ENCODE assay signal across 27 mouse cellular contexts in the genomic region with DNA sequence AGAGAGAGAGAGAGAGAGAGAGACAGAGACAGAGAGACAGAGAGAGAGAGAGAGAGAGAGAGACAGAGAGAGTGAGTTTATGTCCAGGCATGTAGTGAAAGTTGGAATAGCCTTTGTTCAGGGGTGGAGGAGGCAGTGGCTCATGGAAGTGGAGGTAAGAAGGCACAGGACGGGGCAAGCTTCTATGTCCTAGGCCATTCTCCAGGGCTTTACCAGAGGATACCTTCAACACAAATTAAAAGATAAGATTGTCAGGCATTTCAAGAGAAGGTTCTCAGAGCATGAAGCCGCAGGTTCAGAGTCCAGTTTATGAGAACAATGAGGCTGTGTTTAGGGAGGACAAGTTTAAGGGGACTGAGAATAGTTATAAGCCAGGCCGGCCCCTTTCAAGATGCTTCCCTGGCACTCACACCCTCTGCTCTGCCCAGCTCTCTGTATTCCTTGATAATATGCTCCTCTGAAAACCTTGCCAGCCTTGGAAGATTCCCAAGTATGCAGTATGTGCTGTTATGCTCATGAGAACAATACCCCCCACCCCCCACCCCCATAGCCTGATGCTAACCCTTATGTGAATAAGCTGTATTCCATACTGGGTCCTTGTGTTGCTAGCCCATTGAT. TPM values are rescaled to one million over a fixed set of nuclear protein-coding genes. Genes with fewer than 3 reads are reported as not detected.
DNase-seq lines count a peak whose midpoint lies in the region; ATAC-seq and TF ChIP-seq lines count a peak whose summit lies in the region.
"Had no signal": no experiment of that assay in that cellular context is flagged by ENCODE, and none has a peak within 500 bp of the region (broad histone marks: within the 10 kb centered on the region; RNA-seq: fewer than 3 reads in every experiment).

No protein-coding gene starts in this region.

- no peaks in the 10 kb centered on the region for H3K27me3 ChIP-seq in hindbrain, postnatal 0 days (ENCODE audit: insufficient read depth, low read length)
- H3K27me3 ChIP-seq in hindbrain, embryonic 13.5 days, result no peaks in the 10 kb centered on the region
- no peaks in the 10 kb centered on the region for H3K27me3 ChIP-seq in testis, adult 2 months (ENCODE audit: control insufficient read depth, insufficient read depth, low read length)
- H3K27me3 ChIP-seq in intestine, embryonic 15.5 days (replicated peaks), result no peaks in the 10 kb centered on the region
- H3K27me3 ChIP-seq in midbrain, embryonic 16.5 days (ENCODE audit: control insufficient read depth, insufficient read depth, low read depth, low read length), result no peaks in the 10 kb centered on the region
- H3K27me3 ChIP-seq: kidney, embryonic 15.5 days had no signal

- H3K36me3 ChIP-seq in hindbrain, postnatal 0 days (ENCODE audit: insufficient read depth, low read length), result no peaks in the 10 kb centered on the region
- H3K36me3 ChIP-seq in hindbrain, embryonic 13.5 days, result no peaks in the 10 kb centered on the region
- H3K36me3 ChIP-seq in testis, adult 2 months (ENCODE audit: control insufficient read depth, insufficient read depth, low read length), result no peaks in the 10 kb centered on the region
- H3K36me3 ChIP-seq in intestine, embryonic 15.5 days, result no peaks in the 10 kb centered on the region
- no peaks in the 10 kb centered on the region for H3K36me3 ChIP-seq in midbrain, embryonic 16.5 days (ENCODE audit: control insufficient read depth, insufficient read depth, low read length)
- H3K36me3 ChIP-seq: kidney, embryonic 15.5 days had no signal

- H3K9ac ChIP-seq in hindbrain, postnatal 0 days (replicated peaks; ENCODE audit: low read length), result no peak overlapping the region
- H3K9ac ChIP-seq in hindbrain, embryonic 13.5 days, result no peak overlapping the region
- no peak overlapping the region for H3K9ac ChIP-seq in intestine, embryonic 15.5 days
- H3K9ac ChIP-seq in midbrain, embryonic 16.5 days (ENCODE audit: low read depth, low read length), result no peak overlapping the region
- H3K9ac ChIP-seq: kidney, embryonic 15.5 days had no signal

- 67% methylated on average over 3 of the region's 3 CpGs for WGBS in hindbrain, postnatal 0 days
- WGBS in hindbrain, embryonic 13.5 days, result 87% methylated on average over 3 of the region's 3 CpGs
- 70% methylated on average over 3 of the region's 3 CpGs for WGBS in intestine, embryonic 15.5 days
- 82% methylated on average over 3 of the region's 3 CpGs for WGBS in midbrain, embryonic 16.5 days

- no peak overlapping the region for H3K4me2 ChIP-seq in hindbrain, postnatal 0 days (ENCODE audit: low read depth, low read length)
- H3K4me2 ChIP-seq in hindbrain, embryonic 13.5 days, result no peak overlapping the region
- no peak overlapping the region for H3K4me2 ChIP-seq in intestine, embryonic 15.5 days (replicated peaks)
- H3K4me2 ChIP-seq in midbrain, embryonic 16.5 days (ENCODE audit: low read length), result no peak overlapping the region
- H3K4me2 ChIP-seq: kidney, embryonic 15.5 days; liver, embryonic 11.5 days had no signal

- no peaks in the 10 kb centered on the region for H3K9me3 ChIP-seq in hindbrain, postnatal 0 days (ENCODE audit: low read length)
- no peaks in the 10 kb centered on the region for H3K9me3 ChIP-seq in hindbrain, embryonic 13.5 days
- no peaks in the 10 kb centered on the region for H3K9me3 ChIP-seq in intestine, embryonic 15.5 days
- no peaks in the 10 kb centered on the region for H3K9me3 ChIP-seq in midbrain, embryonic 16.5 days (replicated peaks; ENCODE audit: control insufficient read depth, low read length, poor library complexity, severe bottlenecking)
- H3K9me3 ChIP-seq: kidney, embryonic 15.5 days had no signal

- ATAC-seq in hindbrain, postnatal 0 days, result 0 out of 2 replicates have a peak, but pooled peaks have one; percentile 40
- ATAC-seq in hindbrain, embryonic 13.5 days (ENCODE audit: low FRiP score), result no peak
- ATAC-seq in intestine, embryonic 15.5 days, result peak; percentile 75; the same call in 1 of the 2 replicates
- ATAC-seq in midbrain, embryonic 16.5 days, result no peak
- ATAC-seq: activated CD4-positive, CD25-positive, alpha-beta regulatory T cell, adult 4 months; inflammation-experienced regulatory T-cells, adult 6 months had no signal

- H3K27ac ChIP-seq in hindbrain, postnatal 0 days, result no peak overlapping the region
- no peak overlapping the region for H3K27ac ChIP-seq in hindbrain, embryonic 13.5 days
- peak overlapping the region; percentile 13; the same call in 1 of the 2 replicates for H3K27ac ChIP-seq in testis, adult 2 months (ENCODE audit: control insufficient read depth, insufficient read depth, low read depth, low read length)
- no peak overlapping the region for H3K27ac ChIP-seq in intestine, embryonic 15.5 days
- no peak overlapping the region for H3K27ac ChIP-seq in midbrain, embryonic 16.5 days (ENCODE audit: low read length)
- H3K27ac ChIP-seq: kidney, embryonic 15.5 days; left cerebral cortex, adult 2 months had no signal

- no peak for TF ChIP-seq CTCF in hindbrain, postnatal 0 days (IDR thresholded peaks at IDR 0.05; ENCODE audit: low read depth)
- no peak for TF ChIP-seq CTCF in testis, adult 2 months (IDR thresholded peaks at IDR 0.05; ENCODE audit: control insufficient read depth, insufficient read depth, insufficient replicate concordance, low read depth, low read length)

- TF ChIP-seq POLR2A in testis, adult 2 months (IDR thresholded peaks at IDR 0.05; ENCODE audit: control insufficient read depth, low read depth, low read length), result no peak

- H3K4me3 ChIP-seq in hindbrain, postnatal 0 days (ENCODE audit: low read length), result no peak overlapping the region
- no peak overlapping the region for H3K4me3 ChIP-seq in hindbrain, embryonic 13.5 days
- peak overlapping the region; percentile 76 for H3K4me3 ChIP-seq in testis, adult 2 months (ENCODE audit: control insufficient read depth, low read depth, low read length)
- no peak overlapping the region for H3K4me3 ChIP-seq in intestine, embryonic 15.5 days (replicated peaks)
- no peak overlapping the region for H3K4me3 ChIP-seq in midbrain, embryonic 16.5 days (ENCODE audit: low read depth, low read length)
- H3K4me3 ChIP-seq: kidney, embryonic 15.5 days; left cerebral cortex, adult 2 months had no signal

- H3K4me1 ChIP-seq in hindbrain, postnatal 0 days (ENCODE audit: insufficient read depth, low read length), result no peaks in the 10 kb centered on the region
- no peaks in the 10 kb centered on the region for H3K4me1 ChIP-seq in hindbrain, embryonic 13.5 days (replicated peaks)
- no peaks in the 10 kb centered on the region for H3K4me1 ChIP-seq in testis, adult 2 months (ENCODE audit: control insufficient read depth, insufficient read depth, low read length)
- no peaks in the 10 kb centered on the region for H3K4me1 ChIP-seq in intestine, embryonic 15.5 days (replicated peaks)
- no peaks in the 10 kb centered on the region for H3K4me1 ChIP-seq in midbrain, embryonic 16.5 days (ENCODE audit: control insufficient read depth, insufficient read depth, low read length)
- H3K4me1 ChIP-seq: kidney, embryonic 15.5 days had no signal

- DNase-seq in hindbrain, postnatal 0 days (ENCODE audit: low spot score), result peak; percentile 19
- no peak for DNase-seq in testis, postnatal 10 days (ENCODE audit: low spot score)
- DNase-seq in yolk sac, embryonic 10.5 days (ENCODE audit: low spot score), result no peak
- DNase-seq: adrenal gland, postnatal 10 days; cerebellum, adult 11 months; kidney, postnatal 4 days; lung, adult 18-20 months; right cerebral cortex, postnatal 14 days; thymus, postnatal 36 days had no signal

RNA-seq across cellular contexts. Expression of a gene that starts 11.2 kb away (rescaled TPM):
- total RNA-seq in hindbrain, postnatal 0 days (2014; rRNA removed), result not detected in 2 replicates
- not detected in 2 replicates for polyA plus RNA-seq in hindbrain, postnatal 0 days (2015; fragmentation: Nextera tagmentation; extraction: Ambion mirVana)
- not detected in 2 replicates for polyA plus RNA-seq in hindbrain, embryonic 13.5 days (2015; fragmentation: Nextera tagmentation; extraction: Ambion mirVana)
- polyA plus RNA-seq in testis, adult 2 months (2012; rRNA removed), result not detected in 2 replicates
- not detected in 2 replicates for polyA plus RNA-seq in intestine, embryonic 15.5 days (2015; fragmentation: Nextera tagmentation; extraction: Ambion mirVana)
- polyA plus RNA-seq in midbrain, embryonic 16.5 days (2015; fragmentation: Nextera tagmentation; extraction: Ambion mirVana), result not detected in 2 replicates
- total RNA-seq: adrenal gland, postnatal 10 days; gastrocnemius, adult 18-20 months; gastrocnemius, postnatal 4 days; hematopoietic stem cell, adult 5-6 weeks; megakaryocyte-erythroid progenitor cell, adult 5-6 weeks; neutrophil, adult 5-6 weeks had no signal
- polyA plus RNA-seq: activated CD4-positive, CD25-positive, alpha-beta regulatory T cell, adult 4 months; heart, embryonic 16.5 days; inflammation-experienced regulatory T-cells, adult 6 months; kidney, embryonic 15.5 days; limb, embryonic 11.5 days; liver, embryonic 11.5 days; midbrain, postnatal 0 days; spleen, adult 2 months had no signal

RNA-seq across cellular contexts. Expression of a gene that starts 22.5 kb away (rescaled TPM):
- not detected in 2 replicates for total RNA-seq in hindbrain, postnatal 0 days (2014; rRNA removed)
- not detected in 2 replicates for polyA plus RNA-seq in hindbrain, postnatal 0 days (2015; fragmentation: Nextera tagmentation; extraction: Ambion mirVana)
- not detected in 2 replicates for polyA plus RNA-seq in hindbrain, embryonic 13.5 days (2015; fragmentation: Nextera tagmentation; extraction: Ambion mirVana)
- polyA plus RNA-seq in testis, adult 2 months (2012; rRNA removed), result 205 and 233 TPM in 2 replicates
- polyA plus RNA-seq in intestine, embryonic 15.5 days (2015; fragmentation: Nextera tagmentation; extraction: Ambion mirVana), result not detected in 2 replicates
- polyA plus RNA-seq in midbrain, embryonic 16.5 days (2015; fragmentation: Nextera tagmentation; extraction: Ambion mirVana), result not detected in 2 replicates
- total RNA-seq: adrenal gland, postnatal 10 days; gastrocnemius, adult 18-20 months; gastrocnemius, postnatal 4 days; hematopoietic stem cell, adult 5-6 weeks; left cerebral cortex, adult 2 months; megakaryocyte-erythroid progenitor cell, adult 5-6 weeks; midbrain, postnatal 0 days; neutrophil, adult 5-6 weeks had no signal
- polyA plus RNA-seq: heart, embryonic 16.5 days; inflammation-experienced regulatory T-cells, adult 6 months; kidney, embryonic 15.5 days; limb, embryonic 11.5 days; liver, embryonic 11.5 days; midbrain, postnatal 0 days; spleen, adult 2 months had no signal

Comparison
In these comparisons a context has a peak if more than half of its experiments do, and no peak if none do; other contexts are left out.
1. ATAC-seq: peak in hindbrain, postnatal 0 days (single experiment) and intestine, embryonic 15.5 days (single experiment); none in hindbrain, embryonic 13.5 days (single experiment) and midbrain, embryonic 16.5 days (single experiment).
2. RNA of a gene that starts 22.5 kb away (polyA plus RNA-seq): 205 to 233 TPM in testis, adult 2 months; not detected in intestine, embryonic 15.5 days, not detected in hindbrain, postnatal 0 days, not detected in hindbrain, embryonic 13.5 days and not detected in midbrain, embryonic 16.5 days; every median in the first group is over 100 times any median in the second.